Comparison of ENCODE assay signal across 20 mouse cellular contexts in the genomic region with DNA sequence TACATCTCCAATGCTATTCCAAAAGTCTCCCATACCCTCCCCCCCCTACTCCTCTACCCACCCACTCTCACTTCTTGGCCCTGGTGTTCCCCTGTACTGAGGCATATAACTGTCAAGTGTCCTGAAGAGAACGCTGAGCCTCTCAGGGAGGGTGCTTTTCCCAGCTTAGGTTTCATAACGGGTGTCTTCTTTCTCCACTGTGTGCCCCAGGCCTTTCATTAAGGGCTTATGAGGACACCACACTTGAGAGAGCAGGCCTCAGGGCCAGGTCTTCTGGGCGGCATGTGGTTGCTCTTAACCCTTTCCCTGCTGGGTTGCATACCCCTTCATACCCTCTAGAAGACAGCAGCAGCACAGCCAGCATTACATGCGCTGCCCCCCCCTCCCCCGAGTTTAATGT.
A peak's percentile ranks its signal among the peaks of the same experiment; 100 is the strongest.
DNase-seq lines count a peak whose midpoint lies in the region; ATAC-seq and TF ChIP-seq lines count a peak whose summit lies in the region.
"Had no signal": no experiment of that assay in that cellular context is flagged by ENCODE, and none has a peak within 500 bp of the region (broad histone marks: within the 10 kb centered on the region; RNA-seq: fewer than 3 reads in every experiment).

No protein-coding gene starts in this region.

- no peak overlapping the region for H3K4me3 ChIP-seq in lung, embryonic 16.5 days (ENCODE audit: low read length)
- no peak overlapping the region for H3K4me3 ChIP-seq in embryonic facial prominence, embryonic 15.5 days (replicated peaks)
- no peak overlapping the region for H3K4me3 ChIP-seq in heart, adult 2 months
- H3K4me3 ChIP-seq: erythroblast, embryonic 14.5 days; forebrain, embryonic 15.5 days; hindbrain, embryonic 12.5 days; intestine, embryonic 15.5 days; limb, embryonic 15.5 days had no signal

- no peak for TF ChIP-seq CTCF in heart, adult 2 months (IDR thresholded peaks at IDR 0.05)

- DNase-seq in gastrocnemius, postnatal 25 days: peak; percentile 66
- no peak for DNase-seq in gastrocnemius, postnatal 14 days
- no peak for DNase-seq in lung, postnatal 10 days
- DNase-seq in retina, embryonic 14.5 days (ENCODE audit: low spot score): peak; percentile 31
- DNase-seq in urinary bladder, adult 18-20 months (ENCODE audit: low spot score in 2 of 2): no peak
- DNase-seq in heart, adult 2 months: no peak
- DNase-seq: adrenal gland, postnatal 14 days; cerebellum, adult 18-20 months; layer of hippocampus, adult 9-11 months; right cerebral cortex, postnatal 14 days; thymus, postnatal 14 days had no signal

- peak; percentile 10; the same call in 1 of the 2 replicates for ATAC-seq in lung, embryonic 16.5 days (ENCODE audit: low read depth)
- peak; percentile 63; the same call in 1 of the 2 replicates for ATAC-seq in embryonic facial prominence, embryonic 15.5 days (ENCODE audit: insufficient number of reproducible peaks, low FRiP score, low TSS enrichment, low read depth)
- ATAC-seq: forebrain, embryonic 15.5 days; intestine, embryonic 15.5 days had no signal

- H3K27ac ChIP-seq in lung, embryonic 16.5 days (ENCODE audit: low read length): no peak overlapping the region
- H3K27ac ChIP-seq in embryonic facial prominence, embryonic 15.5 days (replicated peaks): no peak overlapping the region
- no peak overlapping the region for H3K27ac ChIP-seq in heart, adult 2 months
- H3K27ac ChIP-seq: forebrain, embryonic 15.5 days; intestine, embryonic 15.5 days; limb, embryonic 15.5 days; stomach, postnatal 0 days had no signal

- TF ChIP-seq EP300 in heart, adult 2 months (IDR thresholded peaks at IDR 0.05; ENCODE audit: insufficient read depth, low read depth, low read length): no peak

- H3K79me2 ChIP-seq in heart, adult 2 months (replicated peaks; ENCODE audit: control insufficient read depth, insufficient read depth, low read length): no peaks in the 10 kb centered on the region

- H3K9ac ChIP-seq in lung, embryonic 16.5 days (ENCODE audit: low read length): no peak overlapping the region
- H3K9ac ChIP-seq in embryonic facial prominence, embryonic 15.5 days: no peak overlapping the region
- H3K9ac ChIP-seq in heart, adult 2 months (ENCODE audit: low read depth, low read length): no peak overlapping the region
- H3K9ac ChIP-seq: forebrain, embryonic 15.5 days; hindbrain, embryonic 12.5 days; intestine, embryonic 15.5 days; limb, embryonic 15.5 days; lung, embryonic 14.5 days had no signal

- intact Hi-C loops in gastrocnemius, postnatal 14 days (cut with DNase I; ENCODE audit: low total_unique reads): no loop called here
- intact Hi-C loops in heart, adult 2 months (cut with DNase I): no loop called here

- 55% methylated on average over 5 of the region's 5 CpGs for WGBS in lung, embryonic 16.5 days
- 31% methylated on average over 5 of the region's 5 CpGs for WGBS in embryonic facial prominence, embryonic 15.5 days
- WGBS in heart, adult 2 months: 68% methylated on average over 5 of the region's 5 CpGs

- H3K4me2 ChIP-seq in lung, embryonic 16.5 days (ENCODE audit: low read depth, low read length): no peak overlapping the region
- no peak overlapping the region for H3K4me2 ChIP-seq in embryonic facial prominence, embryonic 15.5 days (replicated peaks)
- H3K4me2 ChIP-seq: forebrain, embryonic 15.5 days; hindbrain, embryonic 12.5 days; intestine, embryonic 15.5 days; limb, embryonic 15.5 days; lung, embryonic 14.5 days had no signal

- peaks cover 27% of the 10 kb centered on the region for H3K36me3 ChIP-seq in lung, embryonic 16.5 days (ENCODE audit: control insufficient read depth, insufficient read depth, low read length)
- H3K36me3 ChIP-seq in embryonic facial prominence, embryonic 15.5 days: peaks cover 30% of the 10 kb centered on the region; the same call in 1 of the 2 replicates
- peaks cover 2% of the 10 kb centered on the region; the same call in 1 of the 2 replicates for H3K36me3 ChIP-seq in heart, adult 2 months (ENCODE audit: control insufficient read depth, insufficient read depth, low read length)
- H3K36me3 ChIP-seq: forebrain, embryonic 15.5 days had no signal

- H3K27me3 ChIP-seq in lung, embryonic 16.5 days (ENCODE audit: control insufficient read depth, insufficient read depth, low read depth, low read length): no peaks in the 10 kb centered on the region
- no peaks in the 10 kb centered on the region; the same call in 1 of the 2 replicates for H3K27me3 ChIP-seq in embryonic facial prominence, embryonic 15.5 days
- H3K27me3 ChIP-seq in heart, adult 2 months (ENCODE audit: control insufficient read depth, insufficient read depth, low read length): no peaks in the 10 kb centered on the region
- H3K27me3 ChIP-seq: forebrain, embryonic 15.5 days; hindbrain, embryonic 12.5 days; intestine, embryonic 15.5 days; limb, embryonic 15.5 days had no signal

- no peak for TF ChIP-seq POLR2A in heart, adult 2 months (IDR thresholded peaks at IDR 0.05; ENCODE audit: insufficient read depth, low read depth, low read length)

- H3K4me1 ChIP-seq in lung, embryonic 16.5 days (replicated peaks; ENCODE audit: control insufficient read depth, insufficient read depth, low read length): peaks cover 3% of the 10 kb centered on the region; the same call in 1 of the 2 replicates
- H3K4me1 ChIP-seq in embryonic facial prominence, embryonic 15.5 days: peaks cover 15% of the 10 kb centered on the region
- H3K4me1 ChIP-seq in heart, adult 2 months (ENCODE audit: control insufficient read depth, insufficient read depth, low read length): no peaks in the 10 kb centered on the region; the same call in 1 of the 2 replicates
- H3K4me1 ChIP-seq: intestine, embryonic 15.5 days had no signal

- no peaks in the 10 kb centered on the region for H3K9me3 ChIP-seq in lung, embryonic 16.5 days (ENCODE audit: control insufficient read depth, low read length)
- H3K9me3 ChIP-seq in embryonic facial prominence, embryonic 15.5 days (replicated peaks): no peaks in the 10 kb centered on the region
- H3K9me3 ChIP-seq: forebrain, embryonic 15.5 days; hindbrain, embryonic 12.5 days; intestine, embryonic 15.5 days; limb, embryonic 15.5 days had no signal

Comparison
In these comparisons a context has a peak if more than half of its experiments do, and no peak if none do; other contexts are left out.
1. DNase-seq: peak in gastrocnemius, postnatal 25 days (single experiment) and retina, embryonic 14.5 days (single experiment); none in gastrocnemius, postnatal 14 days (single experiment), lung, postnatal 10 days (single experiment), urinary bladder, adult 18-20 months (0 of 2) and heart, adult 2 months (0 of 2).